Mouse (Mus musculus): Measurements from ENCODE around the gene Slf2. TPM values are rescaled to one million over a fixed set of nuclear protein-coding genes. Genes with fewer than 3 reads are reported as not detected.

The Slf2 gene
- polyA plus RNA-seq, 1 experiment from 2014 or later = 30.3 TPM

Other genes with a start within 250 kb of the Slf2 start
- gene Pax2, start 175.1 kb upstream of the Slf2 start, polyA plus RNA-seq (2015; fragmentation: Nextera tagmentation; extraction: Ambion mirVana) = 0.33 and 0.41 TPM in 2 replicates
- 16.5 and 16.9 TPM in 2 replicates for gene Sema4g, start 58.0 kb downstream of the Slf2 start, polyA plus RNA-seq (2015; fragmentation: Nextera tagmentation; extraction: Ambion mirVana)
- 13.6 and 16.0 TPM in 2 replicates for gene Twnk, start 74.5 kb downstream of the Slf2 start, polyA plus RNA-seq (2015; fragmentation: Nextera tagmentation; extraction: Ambion mirVana)
- 88.6 and 92.9 TPM in 2 replicates for gene Mrpl43, start 75.3 kb downstream of the Slf2 start, polyA plus RNA-seq (2015; fragmentation: Nextera tagmentation; extraction: Ambion mirVana)
- 15.5 and 17.2 TPM in 2 replicates for gene Lzts2, start 83.3 kb downstream of the Slf2 start, polyA plus RNA-seq (2015; fragmentation: Nextera tagmentation; extraction: Ambion mirVana)
- gene Pdzd7, start 114.6 kb downstream of the Slf2 start, polyA plus RNA-seq (2015; fragmentation: Nextera tagmentation; extraction: Ambion mirVana) = 2.9 and 3.9 TPM in 2 replicates
- gene Sfxn3, start 116.4 kb downstream of the Slf2 start, polyA plus RNA-seq (2015; fragmentation: Nextera tagmentation; extraction: Ambion mirVana) = 95.9 and 101 TPM in 2 replicates
- 1.3 and 1.9 TPM in 2 replicates for gene Kazald1, start 144.1 kb downstream of the Slf2 start, polyA plus RNA-seq (2015; fragmentation: Nextera tagmentation; extraction: Ambion mirVana)
- gene Tlx1, start 219.5 kb downstream of the Slf2 start, polyA plus RNA-seq (2015; fragmentation: Nextera tagmentation; extraction: Ambion mirVana) = not detected in 2 replicates

Measured in midbrain, embryonic 16.5 days (tissue).